Mouse (Mus musculus) brain, embryonic 14.5 days (tissue): ENCODE measurements at regions not wholly inside any gene's neighbourhood (a gene's known extent, or its start where the extent isn't known, plus 50 kb on each side); places are given as distances from the start of the nearest gene placed in this dataset.

Experiments
- CTCF ChIP-seq: fragments of 200-500 bp; IDR thresholded peaks from 2 replicates; pipeline ENCODE4 v1.5.1; 2012; ENCODE audit warnings: inconsistent platforms, mild to moderate bottlenecking, moderate library complexity, borderline replicate concordance; ENCODE audit not compliant: insufficient read depth, insufficient read length; ENCODE audit errors: extremely low read depth
- POLR2A ChIP-seq: fragments of 200-500 bp; IDR thresholded peaks from 2 replicates; pipeline ENCODE4 v1.6.1; 2012; ENCODE audit warnings: mild to moderate bottlenecking, inconsistent platforms, borderline replicate concordance; ENCODE audit not compliant: poor library complexity, insufficient read depth, insufficient read length, severe bottlenecking; ENCODE audit errors: extremely low read depth

GRCm38 (mm10) chr16:15220961-15221547 is 96.2 kb upstream of the Gm21897 start:
- no peak for TF ChIP-seq CTCF
- no peak for TF ChIP-seq POLR2A
